Mouse (Mus musculus): Measurements from ENCODE around the gene Gm6367.
"Not testable (repeated sequence)": the region's sequence is repeated elsewhere in the genome, so short reads cannot be mapped to it uniquely, and the experiment has no call there.

Gm6367 gene

DNA sequence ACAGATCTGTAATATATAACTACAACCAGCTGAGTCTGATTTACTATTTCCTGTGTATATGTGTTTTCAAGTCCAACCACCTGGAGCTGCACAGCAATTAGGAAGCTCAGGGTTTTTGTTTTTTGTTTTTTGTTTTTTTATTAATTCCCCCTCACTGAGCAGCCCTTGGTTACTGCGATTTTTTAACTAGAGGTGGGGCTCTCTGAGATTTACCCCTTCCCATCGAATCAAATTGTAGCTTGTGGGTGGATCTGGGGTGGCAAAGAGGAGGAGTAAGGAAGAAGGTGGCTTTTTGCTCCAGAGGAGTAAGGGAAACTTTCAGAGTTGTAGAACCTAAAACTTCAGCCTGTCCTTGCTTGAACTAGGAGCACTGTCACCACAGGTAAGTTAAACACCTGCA is at the start of gene Gm6367:
Gene Gm6367, plus strand, starts transcription at position 301 of the 400 bp plus-strand sequence.
- DNase-seq: not testable (repeated sequence)
